Mouse (Mus musculus): ENCODE measurements at regions not wholly inside any gene's neighbourhood (a gene's known extent, or its start where the extent isn't known, plus 50 kb on each side); places are given as distances from the start of the nearest gene placed in this dataset.

DNA sequence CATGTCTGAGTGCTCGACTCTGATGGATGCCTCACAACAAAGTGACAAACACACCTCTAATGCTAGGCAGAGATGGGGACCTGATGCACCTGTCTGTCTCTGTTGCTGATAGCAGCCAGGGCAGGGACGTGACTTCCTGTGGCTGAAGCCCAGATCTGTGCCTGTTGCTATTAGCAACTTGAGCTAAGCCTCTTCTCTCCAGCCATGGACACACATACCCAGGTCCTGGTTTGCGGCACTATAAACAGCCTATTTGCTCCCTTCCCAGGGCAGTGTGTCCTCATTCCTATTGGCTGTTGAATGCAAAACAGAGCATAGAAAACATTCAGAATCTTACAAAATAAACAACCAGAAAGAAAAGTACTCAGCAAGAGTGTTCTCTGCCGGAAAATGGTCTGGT, 273.5 kb downstream of the Irs2 start:
- WGBS = 58% methylated on average over 4 of the region's 4 CpGs
- no peak overlapping the region for H3K9ac ChIP-seq (ENCODE audit: low read depth, low read length)
- H3K9me3 ChIP-seq (ENCODE audit: control insufficient read depth, low read length) = no peaks in the 10 kb centered on the region

DNA sequence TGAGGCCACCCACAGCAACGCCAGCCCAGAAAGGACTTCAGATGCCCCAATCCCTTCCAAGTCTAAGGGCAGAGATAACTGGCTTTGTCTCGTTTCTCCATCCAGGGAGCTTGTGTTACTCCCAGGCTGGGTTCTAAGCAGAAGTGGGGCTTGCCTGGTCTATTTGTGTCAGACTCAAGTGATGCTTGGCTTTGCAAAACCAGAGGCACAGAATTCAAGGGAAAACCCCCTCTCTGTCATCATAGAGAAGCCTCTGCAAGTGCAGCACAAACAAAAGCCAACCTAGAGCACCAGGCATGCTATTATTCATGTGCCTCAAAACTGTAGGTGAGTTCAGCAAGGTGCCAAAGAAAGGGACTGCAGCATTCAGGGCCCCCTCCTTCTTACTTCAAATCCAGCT, 284.9 kb downstream of the Irs2 start:
- no peak overlapping the region for H3K9ac ChIP-seq (ENCODE audit: low read depth, low read length)
- no peak overlapping the region for H3K27ac ChIP-seq (ENCODE audit: low read depth, low read length)
- no peaks in the 10 kb centered on the region for H3K9me3 ChIP-seq (ENCODE audit: control insufficient read depth, low read length)
- WGBS = 71% methylated on average over 2 of the region's 2 CpGs
- H3K4me2 ChIP-seq (ENCODE audit: low read length) = no peak overlapping the region
- no peaks in the 10 kb centered on the region for H3K27me3 ChIP-seq (replicated peaks; ENCODE audit: control insufficient read depth, insufficient read depth, low read length)
- H3K4me1 ChIP-seq (ENCODE audit: control insufficient read depth, insufficient read depth, low read depth, low read length) = no peaks in the 10 kb centered on the region
- no peaks in the 10 kb centered on the region for H3K36me3 ChIP-seq (ENCODE audit: control insufficient read depth, insufficient read depth, low read length)
- no peak for ATAC-seq
- H3K4me3 ChIP-seq (ENCODE audit: low read length) = no peak overlapping the region

More for the DNA sequence above, 273.5 kb downstream of the Irs2 start:
- ATAC-seq = 0 out of 2 replicates have a peak, but pooled peaks have one; percentile 40
- no peak overlapping the region for H3K4me3 ChIP-seq (ENCODE audit: low read length)
- H3K4me1 ChIP-seq (ENCODE audit: control insufficient read depth, insufficient read depth, low read depth, low read length) = no peaks in the 10 kb centered on the region
- no peaks in the 10 kb centered on the region for H3K36me3 ChIP-seq (ENCODE audit: control insufficient read depth, insufficient read depth, low read length)
- no peaks in the 10 kb centered on the region for H3K27me3 ChIP-seq (replicated peaks; ENCODE audit: control insufficient read depth, insufficient read depth, low read length)
- H3K27ac ChIP-seq (ENCODE audit: low read depth, low read length) = no peak overlapping the region
- H3K4me2 ChIP-seq (ENCODE audit: low read length) = no peak overlapping the region

GRCm38 (mm10) chr8:10722742-10723141, 285.5 kb downstream of the Irs2 start:
- no peaks in the 10 kb centered on the region for H3K4me1 ChIP-seq (ENCODE audit: control insufficient read depth, insufficient read depth, low read depth, low read length)
- no peaks in the 10 kb centered on the region for H3K27me3 ChIP-seq (replicated peaks; ENCODE audit: control insufficient read depth, insufficient read depth, low read length)
- no peak overlapping the region for H3K4me2 ChIP-seq (ENCODE audit: low read length)
- no peaks in the 10 kb centered on the region for H3K36me3 ChIP-seq (ENCODE audit: control insufficient read depth, insufficient read depth, low read length)
- H3K9ac ChIP-seq (ENCODE audit: low read depth, low read length) = no peak overlapping the region
- no peaks in the 10 kb centered on the region for H3K9me3 ChIP-seq (ENCODE audit: control insufficient read depth, low read length)
- WGBS = 73% methylated on average over 4 of the region's 4 CpGs
- no peak overlapping the region for H3K4me3 ChIP-seq (ENCODE audit: low read length)
- ATAC-seq = no peak
- no peak overlapping the region for H3K27ac ChIP-seq (ENCODE audit: low read depth, low read length)

DNA sequence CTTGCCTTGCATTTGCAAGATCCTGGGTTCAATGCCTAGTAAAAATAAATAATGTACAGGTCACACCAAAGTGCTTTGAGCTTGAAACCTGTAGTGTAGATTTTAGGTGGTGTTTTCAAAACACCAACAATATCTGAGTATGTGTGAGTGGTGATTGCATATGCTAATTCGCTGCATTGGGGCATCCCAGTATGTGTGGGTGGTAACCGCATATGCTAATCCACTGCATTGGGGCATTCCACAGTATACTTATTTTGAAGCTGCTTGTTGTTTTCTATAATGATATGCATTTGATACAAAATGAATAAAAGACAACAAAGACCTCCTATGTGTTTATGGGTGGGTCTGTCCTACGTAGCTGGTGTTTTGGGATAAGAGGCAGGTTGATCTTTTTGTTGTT, 285.9 kb downstream of the Irs2 start:
- H3K4me2 ChIP-seq (ENCODE audit: low read length) = no peak overlapping the region
- H3K9me3 ChIP-seq (ENCODE audit: control insufficient read depth, low read length) = no peaks in the 10 kb centered on the region
- H3K36me3 ChIP-seq (ENCODE audit: control insufficient read depth, insufficient read depth, low read length) = no peaks in the 10 kb centered on the region
- no peaks in the 10 kb centered on the region for H3K4me1 ChIP-seq (ENCODE audit: control insufficient read depth, insufficient read depth, low read depth, low read length)
- WGBS = 82% methylated on average over 3 of the region's 3 CpGs
- no peak for ATAC-seq
- no peak overlapping the region for H3K4me3 ChIP-seq (ENCODE audit: low read length)
- H3K27me3 ChIP-seq (replicated peaks; ENCODE audit: control insufficient read depth, insufficient read depth, low read length) = no peaks in the 10 kb centered on the region
- no peak overlapping the region for H3K9ac ChIP-seq (ENCODE audit: low read depth, low read length)
- H3K27ac ChIP-seq (ENCODE audit: low read depth, low read length) = no peak overlapping the region

- Histone ChIP-seq H3K4me2 (ENCODE audit: low read length) (no peak overlapping the region), H3K36me3 (ENCODE audit: control insufficient read depth, insufficient read depth, low read length) (no peaks in the 10 kb centered on the region), H3K9ac (ENCODE audit: low read depth, low read length) (no peak overlapping the region), H3K4me3 (ENCODE audit: low read length) (no peak overlapping the region), H3K27ac (ENCODE audit: low read depth, low read length) (no peak overlapping the region), H3K9me3 (ENCODE audit: control insufficient read depth, low read length) (no peaks in the 10 kb centered on the region), H3K27me3 (replicated peaks; ENCODE audit: control insufficient read depth, insufficient read depth, low read length) (no peaks in the 10 kb centered on the region), H3K4me1 (ENCODE audit: control insufficient read depth, insufficient read depth, low read depth, low read length) (no peaks in the 10 kb centered on the region)
- ATAC-seq = no peak
- 36% methylated on average over 10 of the region's 10 CpGs for WGBS
Observed at GRCm38 (mm10) chr8:10721146-10721862, 287.0 kb downstream of the Irs2 start.

- Histone ChIP-seq H3K4me1 (ENCODE audit: control insufficient read depth, insufficient read depth, low read depth, low read length) (no peaks in the 10 kb centered on the region), H3K9me3 (ENCODE audit: control insufficient read depth, low read length) (no peaks in the 10 kb centered on the region), H3K27me3 (replicated peaks; ENCODE audit: control insufficient read depth, insufficient read depth, low read length) (no peaks in the 10 kb centered on the region), H3K4me2 (ENCODE audit: low read length) (no peak overlapping the region), H3K4me3 (ENCODE audit: low read length) (no peak overlapping the region), H3K9ac (ENCODE audit: low read depth, low read length) (no peak overlapping the region), H3K36me3 (ENCODE audit: control insufficient read depth, insufficient read depth, low read length) (no peaks in the 10 kb centered on the region), H3K27ac (ENCODE audit: low read depth, low read length) (no peak overlapping the region)
- 89% methylated on average over 3 of the region's 3 CpGs for WGBS
- no peak for ATAC-seq
Observed at GRCm38 (mm10) chr8:10720398-10720797, 287.9 kb downstream of the Irs2 start.

- no peaks in the 10 kb centered on the region for H3K27me3 ChIP-seq (replicated peaks; ENCODE audit: control insufficient read depth, insufficient read depth, low read length)
- H3K9me3 ChIP-seq (ENCODE audit: control insufficient read depth, low read length) = no peaks in the 10 kb centered on the region
- H3K36me3 ChIP-seq (ENCODE audit: control insufficient read depth, insufficient read depth, low read length) = no peaks in the 10 kb centered on the region
- H3K4me3 ChIP-seq (ENCODE audit: low read length) = no peak overlapping the region
- H3K27ac ChIP-seq (ENCODE audit: low read depth, low read length) = no peak overlapping the region
- WGBS = 92% methylated on average over 6 of the region's 6 CpGs
- no peak overlapping the region for H3K9ac ChIP-seq (ENCODE audit: low read depth, low read length)
- H3K4me1 ChIP-seq (ENCODE audit: control insufficient read depth, insufficient read depth, low read depth, low read length) = no peaks in the 10 kb centered on the region
- no peak for ATAC-seq
- H3K4me2 ChIP-seq (ENCODE audit: low read length) = no peak overlapping the region
Observed at GRCm38 (mm10) chr8:10719411-10719810, 288.8 kb downstream of the Irs2 start.

DNA sequence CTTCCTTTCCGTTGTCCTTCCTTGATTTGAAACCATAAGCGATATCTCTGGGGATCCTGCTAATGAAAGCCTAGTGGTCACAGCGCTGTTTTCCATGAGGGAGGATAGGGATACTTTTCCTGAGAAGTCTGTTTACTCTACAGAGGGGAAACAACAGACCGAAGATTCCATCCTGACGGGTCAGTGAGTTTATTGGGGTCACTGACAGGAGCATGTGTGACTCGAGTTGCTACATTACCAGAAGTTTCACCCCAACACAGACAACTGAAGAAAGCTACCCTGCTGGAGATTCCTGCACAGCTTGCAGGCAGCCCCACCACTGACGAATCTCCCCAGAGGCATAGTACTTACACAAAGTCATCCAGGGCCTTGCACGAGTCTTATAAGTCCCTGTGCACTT, 291.0 kb downstream of the Irs2 start:
- no peaks in the 10 kb centered on the region for H3K4me1 ChIP-seq (ENCODE audit: control insufficient read depth, insufficient read depth, low read depth, low read length)
- H3K9ac ChIP-seq (ENCODE audit: low read depth, low read length) = no peak overlapping the region
- no peaks in the 10 kb centered on the region for H3K36me3 ChIP-seq (ENCODE audit: control insufficient read depth, insufficient read depth, low read length)
- WGBS = 72% methylated on average over 8 of the region's 8 CpGs
- no peaks in the 10 kb centered on the region for H3K9me3 ChIP-seq (ENCODE audit: control insufficient read depth, low read length)
- H3K27me3 ChIP-seq (replicated peaks; ENCODE audit: control insufficient read depth, insufficient read depth, low read length) = no peaks in the 10 kb centered on the region
- H3K4me3 ChIP-seq (ENCODE audit: low read length) = no peak overlapping the region
- no peak overlapping the region for H3K4me2 ChIP-seq (ENCODE audit: low read length)
- no peak for ATAC-seq
- H3K27ac ChIP-seq (ENCODE audit: low read depth, low read length) = no peak overlapping the region

DNA sequence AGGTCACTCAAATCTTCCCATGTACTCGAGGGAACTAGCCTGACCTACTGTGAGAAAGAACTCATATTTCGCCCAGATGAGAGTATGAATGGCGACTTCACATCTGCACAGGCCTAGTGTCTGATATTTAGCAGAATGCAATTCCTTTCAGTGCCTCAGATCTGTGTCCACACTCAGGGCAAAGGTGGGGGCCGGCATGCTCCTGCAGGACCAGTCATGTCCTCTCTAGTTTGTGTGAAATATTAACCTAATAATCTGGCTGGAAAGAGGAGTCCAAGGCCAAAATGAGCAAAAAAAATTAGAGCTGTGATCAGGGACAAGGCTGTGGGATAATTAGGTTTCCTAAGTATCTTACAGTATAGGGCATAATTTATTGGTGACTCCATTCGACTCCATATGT, 292.1 kb downstream of the Irs2 start:
- H3K4me2 ChIP-seq (ENCODE audit: low read length) = no peak overlapping the region
- no peaks in the 10 kb centered on the region for H3K4me1 ChIP-seq (ENCODE audit: control insufficient read depth, insufficient read depth, low read depth, low read length)
- no peak for ATAC-seq
- WGBS = 89% methylated on average over 5 of the region's 5 CpGs
- H3K9ac ChIP-seq (ENCODE audit: low read depth, low read length) = no peak overlapping the region
- no peaks in the 10 kb centered on the region for H3K27me3 ChIP-seq (replicated peaks; ENCODE audit: control insufficient read depth, insufficient read depth, low read length)
- no peaks in the 10 kb centered on the region for H3K9me3 ChIP-seq (ENCODE audit: control insufficient read depth, low read length)
- H3K36me3 ChIP-seq (ENCODE audit: control insufficient read depth, insufficient read depth, low read length) = no peaks in the 10 kb centered on the region
- no peak overlapping the region for H3K4me3 ChIP-seq (ENCODE audit: low read length)
- H3K27ac ChIP-seq (ENCODE audit: low read depth, low read length) = no peak overlapping the region

Data from hindbrain, embryonic 16.5 days (tissue).